Mouse (Mus musculus): ENCODE results near the gene Cox14.

GRCm38 (mm10) chr15:99699715-99700114 lies 25.7 kb upstream of the Cox14 start:
- TF ChIP-seq CTCF (conservative IDR thresholded peaks at IDR 0.05; ENCODE audit: insufficient read depth, insufficient read length, low read depth, low read length) (no peak), POLR2A (IDR thresholded peaks at IDR 0.05; ENCODE audit: low read depth, low read length) (no peak)
